Mouse (Mus musculus): Measurements from ENCODE around the gene Ankrd37. TPM values are rescaled to one million over a fixed set of nuclear protein-coding genes. Genes with fewer than 3 reads are reported as not detected.

Gene Ankrd37
- polyA plus RNA-seq, 1 experiment, result 3.8 TPM

DNA sequence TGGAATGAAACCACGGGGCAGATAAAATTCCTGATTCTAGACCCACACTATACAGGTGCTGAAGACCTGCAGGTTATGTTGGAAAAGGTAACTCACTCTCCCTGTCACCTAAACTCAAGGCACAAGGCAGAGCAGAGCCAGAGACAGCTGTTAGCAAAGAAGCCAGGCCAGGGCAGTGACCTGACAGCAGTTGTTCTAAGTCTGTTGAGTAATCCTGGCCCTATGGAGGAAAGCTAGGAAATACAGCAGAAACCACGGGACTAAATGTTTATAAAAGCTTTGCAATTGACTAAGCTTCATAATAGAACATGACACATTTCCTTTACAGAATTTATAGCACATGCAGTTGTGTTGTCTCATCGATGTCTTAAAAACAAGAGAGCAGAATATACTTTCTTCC lies 9.9 kb downstream of the Ankrd37 start:
- H3K4me1 ChIP-seq (ENCODE audit: control insufficient read depth, insufficient read depth, insufficient read length), result peaks cover 5% of the 10 kb centered on the region; the same call in 1 of the 2 replicates
- DNase-seq (ENCODE audit: low read depth in 1 of 2, low spot score in 2 of 2), result no peak
- 88% methylated on average over 3 of the region's 3 CpGs for WGBS

DNA sequence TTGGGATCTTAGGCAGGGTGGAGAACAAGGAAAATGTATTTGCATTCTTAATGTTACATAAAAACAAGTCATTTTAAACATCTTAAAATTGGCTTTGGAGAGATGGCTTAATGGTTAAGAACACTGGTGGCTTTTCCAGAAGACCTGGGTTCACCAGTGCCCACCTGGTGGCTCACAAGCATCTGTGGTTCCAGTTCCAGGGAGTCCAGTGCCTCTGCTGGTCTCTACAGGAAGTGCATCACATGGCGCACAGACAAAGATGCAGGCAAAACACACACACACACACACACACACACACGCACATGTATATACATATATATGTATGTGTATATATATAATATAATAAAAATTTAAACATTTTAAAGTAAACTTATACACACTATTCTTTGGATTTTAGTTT lies 11.4 kb downstream of the Ankrd37 start:
- peaks cover 4% of the 10 kb centered on the region; the same call in 1 of the 2 replicates for H3K4me1 ChIP-seq (ENCODE audit: control insufficient read depth, insufficient read depth, insufficient read length)
- DNase-seq (ENCODE audit: low read depth in 1 of 2, low spot score in 2 of 2), result no peak
- H3K27me3 ChIP-seq (ENCODE audit: control insufficient read depth, insufficient read depth, low read length), result no peaks in the 10 kb centered on the region
- H3K36me3 ChIP-seq (ENCODE audit: control insufficient read depth, insufficient read depth, low read length), result peaks cover 17% of the 10 kb centered on the region
- TF ChIP-seq CTCF (IDR thresholded peaks at IDR 0.05; ENCODE audit: extremely low read depth, insufficient read depth, insufficient read length, insufficient replicate concordance) (0 out of 2 replicates have a peak, but pooled peaks have one; percentile 2), POLR2A (IDR thresholded peaks at IDR 0.05; ENCODE audit: low read depth, low read length) (no peak)
- 94% methylated on average over 2 of the region's 2 CpGs for WGBS
- H3K27ac ChIP-seq (ENCODE audit: insufficient read depth, low read length), result no peak overlapping the region
- H3K4me3 ChIP-seq (ENCODE audit: extremely low read depth, insufficient read depth, insufficient read length), result no peak overlapping the region

More for the DNA sequence above, 9.9 kb downstream of the Ankrd37 start:
- Histone ChIP-seq H3K36me3 (ENCODE audit: control insufficient read depth, insufficient read depth, low read length) (peaks cover 16% of the 10 kb centered on the region), H3K27ac (ENCODE audit: insufficient read depth, low read length) (no peak overlapping the region), H3K4me3 (ENCODE audit: extremely low read depth, insufficient read depth, insufficient read length) (no peak overlapping the region), H3K27me3 (ENCODE audit: control insufficient read depth, insufficient read depth, low read length) (no peaks in the 10 kb centered on the region)
- TF ChIP-seq CTCF (IDR thresholded peaks at IDR 0.05; ENCODE audit: extremely low read depth, insufficient read depth, insufficient read length, insufficient replicate concordance) (no peak), POLR2A (IDR thresholded peaks at IDR 0.05; ENCODE audit: low read depth, low read length) (no peak)

DNA sequence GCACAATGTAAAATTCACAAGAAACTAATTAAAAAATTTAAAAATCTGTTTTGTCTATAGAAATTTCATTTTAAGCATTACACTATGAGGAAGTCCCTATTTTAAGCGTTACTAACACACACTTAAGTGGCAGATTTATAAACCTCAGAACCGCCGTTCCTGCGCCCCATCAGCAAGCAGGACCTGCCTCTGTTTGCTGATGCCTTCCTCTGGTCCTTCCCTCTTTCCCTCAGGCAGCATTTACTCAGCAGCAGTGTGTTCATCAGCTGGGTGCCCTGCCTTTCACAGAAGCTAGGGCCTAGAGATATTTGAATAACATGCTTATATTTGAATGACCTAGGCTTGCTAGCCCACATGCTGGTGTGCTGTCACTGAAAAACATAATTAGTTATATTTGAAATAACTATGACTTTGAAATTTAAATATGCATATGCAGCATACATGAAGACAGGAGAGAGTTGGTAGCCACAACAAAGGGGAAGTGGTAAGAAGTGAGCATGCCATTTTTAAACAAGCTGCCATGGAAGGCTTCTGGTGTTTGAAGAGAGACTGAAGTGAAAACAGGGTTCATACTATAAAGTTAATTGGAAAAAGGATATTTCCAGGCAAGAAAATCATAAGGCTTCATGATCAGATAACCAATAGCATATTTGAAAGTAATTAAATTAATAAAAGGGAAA lies 14.7 kb downstream of the Ankrd37 start:
- Histone ChIP-seq H3K36me3 (ENCODE audit: control insufficient read depth, insufficient read depth, low read length) (peaks cover 16% of the 10 kb centered on the region), H3K4me1 (ENCODE audit: control insufficient read depth, insufficient read depth, insufficient read length) (peaks cover 4% of the 10 kb centered on the region; the same call in 1 of the 2 replicates), H3K27me3 (ENCODE audit: control insufficient read depth, insufficient read depth, low read length) (no peaks in the 10 kb centered on the region), H3K4me3 (ENCODE audit: extremely low read depth, insufficient read depth, insufficient read length) (no peak overlapping the region), H3K27ac (ENCODE audit: insufficient read depth, low read length) (peak overlapping the region; percentile 57)
- no peak for DNase-seq (ENCODE audit: low read depth in 1 of 2, low spot score in 2 of 2)
- WGBS, result 23% methylated on average over 4 of the region's 4 CpGs
- TF ChIP-seq CTCF (IDR thresholded peaks at IDR 0.05; ENCODE audit: extremely low read depth, insufficient read depth, insufficient read length, insufficient replicate concordance), result no peak
- TF ChIP-seq POLR2A (IDR thresholded peaks at IDR 0.05; ENCODE audit: low read depth, low read length), result no peak

DNA sequence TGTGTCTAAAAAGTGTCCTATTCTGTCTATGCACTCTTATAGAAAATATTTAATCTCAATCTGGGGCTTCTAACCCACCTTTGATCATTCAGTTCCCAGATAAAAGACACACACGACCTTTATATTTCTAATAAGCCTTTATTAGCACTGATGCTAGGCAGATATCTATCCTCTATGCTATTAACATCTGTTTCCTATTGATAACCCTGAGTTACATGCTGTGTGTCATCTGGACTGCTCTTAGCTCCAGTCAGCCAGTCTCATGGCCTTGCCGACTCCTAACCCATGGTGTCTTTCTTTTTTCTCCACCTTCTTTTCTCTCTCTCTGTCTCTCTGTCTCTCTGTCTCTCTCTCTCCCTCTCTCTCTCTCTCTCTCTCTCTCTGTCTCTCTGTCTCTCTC lies 17.3 kb downstream of the Ankrd37 start:
- H3K27me3 ChIP-seq (ENCODE audit: control insufficient read depth, insufficient read depth, low read length), result no peaks in the 10 kb centered on the region
- no peak for DNase-seq (ENCODE audit: low read depth in 1 of 2, low spot score in 2 of 2)
- peaks cover 19% of the 10 kb centered on the region for H3K36me3 ChIP-seq (ENCODE audit: control insufficient read depth, insufficient read depth, low read length)
- H3K27ac ChIP-seq (ENCODE audit: insufficient read depth, low read length), result no peak overlapping the region
- no peak overlapping the region for H3K4me3 ChIP-seq (ENCODE audit: extremely low read depth, insufficient read depth, insufficient read length)
- peaks cover 4% of the 10 kb centered on the region; the same call in 1 of the 2 replicates for H3K4me1 ChIP-seq (ENCODE audit: control insufficient read depth, insufficient read depth, insufficient read length)
- WGBS, result 84% methylated on average over 2 of the region's 2 CpGs
- TF ChIP-seq CTCF (IDR thresholded peaks at IDR 0.05; ENCODE audit: extremely low read depth, insufficient read depth, insufficient read length, insufficient replicate concordance) (no peak), POLR2A (IDR thresholded peaks at IDR 0.05; ENCODE audit: low read depth, low read length) (no peak)

- no peak overlapping the region for H3K4me3 ChIP-seq (ENCODE audit: extremely low read depth, insufficient read depth, insufficient read length)
- peaks cover 4% of the 10 kb centered on the region; the same call in 1 of the 2 replicates for H3K4me1 ChIP-seq (ENCODE audit: control insufficient read depth, insufficient read depth, insufficient read length)
- DNase-seq (ENCODE audit: low read depth in 1 of 2, low spot score in 2 of 2), result no peak
- 81% methylated on average over 3 of the region's 3 CpGs for WGBS
- TF ChIP-seq POLR2A (IDR thresholded peaks at IDR 0.05; ENCODE audit: low read depth, low read length), result no peak
- TF ChIP-seq CTCF (IDR thresholded peaks at IDR 0.05; ENCODE audit: extremely low read depth, insufficient read depth, insufficient read length, insufficient replicate concordance), result no peak
- H3K36me3 ChIP-seq (ENCODE audit: control insufficient read depth, insufficient read depth, low read length), result peaks cover 25% of the 10 kb centered on the region
- no peak overlapping the region for H3K27ac ChIP-seq (ENCODE audit: insufficient read depth, low read length)
- no peaks in the 10 kb centered on the region for H3K27me3 ChIP-seq (ENCODE audit: control insufficient read depth, insufficient read depth, low read length)
These were observed 18.8 kb downstream of the Ankrd37 start for GRCm38 (mm10) chr8:45986665-45987064.

DNA sequence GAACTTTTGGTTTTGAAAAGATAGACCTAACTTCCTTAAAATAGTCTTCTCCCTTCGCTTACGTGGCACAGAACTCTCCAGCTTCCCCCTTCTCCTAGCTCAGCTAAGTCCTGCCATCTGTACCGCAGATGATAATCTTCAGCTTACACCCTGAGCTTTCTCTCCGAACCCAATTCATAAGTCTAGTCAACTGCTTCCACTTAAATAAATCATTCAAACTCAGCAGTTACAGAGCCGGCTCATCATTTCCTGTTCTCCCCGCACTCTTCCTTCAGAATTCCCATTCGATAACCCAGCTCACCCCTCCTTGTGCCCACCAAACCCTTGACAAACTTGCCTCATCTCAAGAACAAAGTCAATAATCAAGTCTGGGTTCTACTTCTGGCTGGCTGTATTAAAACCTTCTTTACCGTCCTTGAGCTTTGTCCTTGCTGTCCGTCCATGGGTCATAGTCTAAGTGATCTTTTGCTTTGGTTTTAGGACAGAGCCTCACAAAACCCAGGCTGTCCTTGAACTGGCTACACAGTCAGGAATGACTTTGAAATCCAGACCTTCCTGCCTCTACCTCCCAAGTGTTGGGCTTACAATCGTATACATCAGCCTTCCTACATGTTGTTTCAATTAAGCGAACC lies 29.6 kb downstream of the Ankrd37 start:
- no peak for TF ChIP-seq CTCF (IDR thresholded peaks at IDR 0.05; ENCODE audit: extremely low read depth, insufficient read depth, insufficient read length, insufficient replicate concordance)
- no peak for TF ChIP-seq POLR2A (IDR thresholded peaks at IDR 0.05; ENCODE audit: low read depth, low read length)
- H3K27ac ChIP-seq (ENCODE audit: insufficient read depth, low read length), result peak overlapping the region; percentile 14; the same call in 1 of the 2 replicates
- peak overlapping the region; percentile 66 for H3K4me3 ChIP-seq (ENCODE audit: extremely low read depth, insufficient read depth, insufficient read length)
- WGBS, result 35% methylated on average over 11 of the region's 11 CpGs
- H3K4me1 ChIP-seq (ENCODE audit: control insufficient read depth, insufficient read depth, insufficient read length), result peaks cover 4% of the 10 kb centered on the region; the same call in 1 of the 2 replicates
- peaks cover 7% of the 10 kb centered on the region for H3K36me3 ChIP-seq (ENCODE audit: control insufficient read depth, insufficient read depth, low read length)
- no peaks in the 10 kb centered on the region for H3K27me3 ChIP-seq (ENCODE audit: control insufficient read depth, insufficient read depth, low read length)
- no peak for DNase-seq (ENCODE audit: low read depth in 1 of 2, low spot score in 2 of 2)

All from spleen, adult 2 months (tissue).